Mouse (Mus musculus) right cerebral cortex, postnatal 14 days (tissue): ENCODE results near the gene Gpatch2l.

Experiments used
- DNase-seq: peaks from one replicate; pipeline ENCODE4 v3.0.0; 2022

Gpatch2l gene

DNA sequence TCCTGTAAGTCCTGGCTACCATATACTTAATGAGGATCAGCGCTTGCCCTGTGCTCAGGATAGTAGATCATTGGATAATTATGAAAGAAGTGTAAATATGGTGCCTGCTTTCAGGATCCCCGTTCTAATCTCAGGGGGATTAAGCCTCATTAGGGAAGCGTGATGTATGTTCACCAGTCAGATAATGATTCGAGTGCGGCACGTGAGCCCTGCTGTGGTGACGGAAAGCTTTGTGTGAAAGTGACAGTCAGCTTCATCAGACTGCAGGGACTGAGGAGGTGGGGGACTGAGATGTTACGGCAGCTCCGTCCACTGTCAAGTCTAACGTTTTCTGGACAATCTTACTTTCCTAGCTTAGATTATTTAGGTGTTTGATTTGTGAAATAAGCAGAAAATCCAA is 38.3 kb downstream of the Gpatch2l start:
- DNase-seq: no peak

DNA sequence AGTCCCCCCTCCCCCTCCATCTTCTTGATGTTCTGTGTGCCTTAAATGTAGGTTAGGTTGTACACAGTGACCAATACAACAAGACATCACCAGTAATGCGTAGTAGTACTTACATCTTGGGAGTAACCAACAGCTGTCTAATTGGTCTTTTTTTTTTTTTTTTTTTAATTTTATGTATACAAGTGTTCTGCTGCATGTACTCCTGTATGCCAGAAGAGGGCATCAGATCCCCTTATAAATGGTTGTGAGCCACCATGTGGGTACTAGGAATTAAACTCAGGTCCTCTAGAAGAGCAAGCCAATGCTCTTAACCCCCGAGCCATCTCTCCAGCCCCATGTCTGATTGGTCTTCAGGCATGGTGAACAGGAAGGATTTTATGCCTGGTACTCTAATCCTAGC is 44.0 kb downstream of the Gpatch2l start:
- DNase-seq: no peak

DNA sequence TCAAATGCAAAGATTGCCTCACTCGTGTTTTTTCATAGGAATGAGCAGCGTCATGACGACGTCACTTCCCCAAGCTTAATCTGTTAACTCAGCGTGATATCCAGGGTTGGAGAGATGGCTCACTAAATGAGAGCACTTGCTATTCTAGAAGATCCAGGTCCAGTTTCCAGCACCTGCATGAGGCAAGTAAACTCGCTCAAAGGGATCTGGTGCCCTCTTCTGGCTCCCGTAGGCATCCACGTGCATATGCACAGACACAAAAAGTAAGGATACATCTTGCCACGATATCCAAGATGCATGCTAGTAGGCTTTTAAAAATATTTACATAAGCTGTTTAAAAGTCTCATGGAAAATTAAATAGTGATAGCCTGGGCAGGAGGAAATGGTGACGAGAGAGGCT is 55.8 kb downstream of the Gpatch2l start:
- DNase-seq: no peak

DNA sequence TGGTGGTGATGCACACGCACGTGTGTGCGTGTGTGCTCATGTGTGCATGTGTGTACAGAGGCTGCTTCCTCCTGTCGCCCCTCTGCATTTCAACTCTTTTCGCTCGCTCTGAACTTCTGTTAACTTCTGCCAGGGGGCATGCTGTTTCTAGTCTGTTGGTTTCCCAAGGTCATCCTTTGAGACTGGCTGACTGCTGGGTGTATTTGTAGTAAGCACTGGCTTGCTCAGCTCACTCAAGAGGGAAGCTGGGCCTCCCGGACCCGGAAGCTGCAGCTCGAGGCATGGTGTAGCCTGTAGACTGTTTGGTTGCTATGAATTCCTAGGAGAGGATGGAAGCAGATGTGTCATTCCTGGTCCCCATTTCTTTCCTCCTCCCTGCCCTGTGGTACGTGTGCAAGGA is 61.3 kb downstream of the Gpatch2l start:
- DNase-seq: no peak

DNA sequence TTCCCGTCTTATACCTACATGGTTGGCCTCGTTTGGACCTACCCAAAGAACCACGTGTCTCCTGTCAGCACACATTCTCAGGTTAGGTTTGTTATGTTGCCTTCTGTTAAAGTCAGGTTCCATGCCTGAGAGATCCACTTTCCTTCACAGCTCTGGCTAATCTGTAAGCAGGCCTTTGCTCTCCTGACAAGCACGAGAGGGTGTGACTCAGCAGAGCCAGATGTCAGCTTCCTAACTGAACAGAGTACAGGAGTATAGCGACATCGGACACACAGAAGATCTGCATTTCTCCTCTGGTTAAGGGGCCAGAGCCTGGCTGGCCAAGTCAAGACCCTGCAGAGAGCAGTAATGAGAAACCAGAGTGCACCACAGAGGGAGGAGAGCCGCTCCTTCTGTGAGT is 63.4 kb downstream of the Gpatch2l start:
- no peak for DNase-seq

DNA sequence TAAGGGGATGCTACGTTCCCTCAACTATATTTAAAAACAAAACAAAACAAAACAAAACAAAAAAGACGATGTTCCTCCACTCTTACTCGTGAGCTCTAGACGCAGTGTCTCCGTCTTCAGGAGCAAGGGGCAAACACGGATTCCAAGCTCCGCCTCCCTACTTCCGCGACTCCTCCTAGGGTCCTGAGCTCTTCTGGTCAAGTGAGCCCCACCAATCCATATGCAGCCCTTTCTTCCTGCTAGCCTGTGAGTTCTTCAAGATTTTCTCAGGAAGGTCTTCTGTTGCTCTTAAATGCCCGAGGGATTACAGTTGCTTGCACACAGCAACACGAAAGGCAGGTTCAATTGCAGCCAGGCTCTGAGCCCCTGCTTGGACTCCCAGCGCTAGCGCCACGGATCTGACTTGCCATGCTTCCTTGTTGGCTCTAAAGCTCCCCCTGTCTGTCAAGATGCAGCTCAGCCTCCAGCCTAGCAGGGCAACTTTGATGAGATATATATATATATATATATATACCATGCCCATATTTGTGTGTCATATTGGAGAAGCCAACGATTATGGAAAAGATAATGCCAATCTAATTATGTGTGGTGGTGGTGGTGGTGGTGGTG is 64.1 kb downstream of the Gpatch2l start:
- no peak for DNase-seq

DNA sequence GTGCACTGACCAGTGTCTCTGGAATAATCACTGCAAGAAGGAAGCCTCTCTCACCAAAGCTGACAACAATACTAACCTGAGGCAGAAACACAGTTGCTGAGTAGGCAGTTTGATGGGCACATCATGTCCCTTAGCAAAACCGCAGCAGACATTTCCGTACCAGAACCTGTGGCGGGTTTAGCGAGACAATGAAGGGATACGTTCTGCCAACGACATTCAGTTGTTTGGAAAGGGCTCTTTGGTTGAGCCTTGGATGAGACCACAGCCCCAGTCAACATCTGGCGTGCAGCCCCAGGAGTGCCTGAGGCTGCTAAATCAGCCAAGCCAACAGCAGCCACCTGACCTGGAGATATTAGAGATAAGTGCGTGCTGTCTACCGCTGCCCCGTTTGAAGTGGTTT is 67.8 kb downstream of the Gpatch2l start:
- DNase-seq: no peak

DNA sequence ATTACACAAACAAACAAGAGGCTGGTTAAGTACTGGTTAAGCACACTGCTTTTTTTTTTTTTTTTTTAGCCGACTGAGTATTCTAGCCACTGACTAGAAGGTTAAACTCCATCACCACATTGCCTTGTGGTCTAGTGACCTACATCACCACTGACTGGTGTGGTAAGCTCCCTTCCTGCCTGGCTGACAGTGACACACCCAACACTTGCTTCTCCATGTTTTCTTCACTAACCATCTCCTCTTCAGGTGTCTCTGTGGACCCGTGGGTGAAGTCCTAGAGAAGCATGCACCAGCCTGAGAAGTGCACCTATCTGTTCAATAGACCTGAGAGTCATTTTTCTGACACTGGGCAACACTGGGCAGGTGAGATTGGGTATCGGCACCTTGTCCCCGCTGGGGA is 68.2 kb downstream of the Gpatch2l start:
- no peak for DNase-seq

DNA sequence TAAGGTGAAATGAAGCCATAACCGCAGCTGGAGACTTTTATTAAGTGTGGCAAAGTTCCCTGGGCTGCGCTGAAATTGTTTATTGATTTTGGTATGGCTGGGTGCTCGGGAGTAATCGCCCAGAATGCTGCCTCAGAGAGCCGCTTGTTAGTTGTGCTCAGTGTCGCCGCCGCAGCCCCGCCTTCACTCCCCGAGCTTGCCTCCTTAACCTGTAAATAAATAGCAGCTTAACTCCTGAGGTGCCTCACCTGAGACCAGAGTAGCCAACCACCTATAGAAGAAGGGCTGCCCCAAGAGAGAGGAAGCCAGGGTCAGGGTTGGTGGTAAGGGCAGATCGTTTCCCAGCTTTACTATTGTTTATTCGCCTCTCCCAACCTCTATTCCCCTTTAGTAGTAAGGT is 79.0 kb downstream of the Gpatch2l start:
- DNase-seq: no peak

DNA sequence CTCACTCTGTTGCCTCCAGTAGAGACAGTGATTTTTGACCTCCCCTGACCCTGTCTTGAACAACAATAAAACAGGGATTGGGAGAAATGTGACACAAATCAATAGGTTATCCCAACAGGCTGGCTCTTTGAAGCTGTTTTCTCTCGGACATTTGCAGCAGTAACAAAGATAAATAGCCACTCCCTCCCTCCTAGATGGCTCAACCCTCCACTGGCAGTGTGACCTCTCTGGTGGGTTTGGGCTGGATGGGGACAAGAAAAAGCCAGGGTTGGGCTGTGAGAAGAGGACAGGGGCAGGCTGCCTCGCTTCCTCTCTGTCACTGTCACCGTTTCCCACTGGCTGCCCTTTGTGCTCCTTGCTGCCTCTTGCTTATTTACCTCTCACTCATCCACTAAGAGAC is 82.6 kb downstream of the Gpatch2l start:
- no peak for DNase-seq

DNA sequence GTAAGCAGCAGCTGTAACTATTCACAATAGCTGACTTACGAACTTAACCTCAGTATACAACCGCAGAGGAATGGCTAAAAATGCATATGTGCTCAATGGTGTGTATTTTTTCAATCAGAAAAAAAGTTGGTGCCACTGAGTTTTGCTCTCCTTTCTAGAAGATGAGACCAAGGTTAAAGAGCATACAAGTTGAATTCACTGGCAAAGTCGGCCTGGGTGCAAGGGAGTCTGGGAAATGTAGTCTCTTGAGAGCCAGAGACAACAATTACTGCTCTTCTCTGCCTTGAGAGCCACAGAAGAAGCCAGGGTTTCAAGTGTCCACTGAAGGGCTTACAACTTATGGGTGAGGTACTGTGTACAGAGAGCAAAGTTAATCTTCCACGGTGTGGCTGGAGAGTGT is 88.2 kb downstream of the Gpatch2l start:
- no peak for DNase-seq

DNA sequence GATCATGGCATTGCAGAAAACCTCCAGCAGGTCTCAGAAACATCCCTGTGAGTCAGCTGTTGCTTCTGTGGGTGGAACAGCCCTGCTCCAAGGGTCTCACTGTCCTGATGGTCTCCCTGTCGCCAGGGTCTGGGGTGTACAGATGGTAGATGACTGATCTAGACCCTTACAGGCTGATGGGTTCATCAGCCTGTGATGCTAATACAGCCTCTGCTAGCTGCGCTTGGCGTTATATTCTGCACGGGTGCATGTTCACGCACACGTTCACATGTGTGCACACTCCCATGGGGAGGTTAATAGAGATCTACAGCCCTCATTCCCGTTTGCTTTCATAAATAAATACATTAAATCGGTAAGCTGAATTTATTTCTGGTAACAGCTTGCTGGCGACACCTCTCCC is 89.0 kb downstream of the Gpatch2l start:
- no peak for DNase-seq

DNA sequence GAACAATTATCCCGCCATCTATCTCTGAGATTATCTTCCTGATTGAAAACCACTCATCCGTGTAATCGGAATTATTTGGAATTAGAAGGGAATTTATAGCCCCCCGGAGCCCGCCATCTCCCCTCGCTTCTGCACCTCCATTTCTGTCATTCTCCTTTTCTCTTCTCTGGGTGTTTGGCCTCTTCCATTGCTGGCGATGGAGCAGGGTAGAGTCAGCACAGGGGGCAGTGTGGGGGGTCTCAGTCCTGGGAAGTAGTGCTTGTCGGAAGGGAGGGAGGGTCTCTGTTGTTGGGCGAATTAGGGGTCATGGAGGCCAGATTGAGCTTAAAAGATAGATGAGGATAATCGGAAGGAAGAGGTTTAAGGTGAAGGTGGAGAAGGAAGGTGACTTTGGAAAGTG is 89.6 kb downstream of the Gpatch2l start:
- DNase-seq: no peak

DNA sequence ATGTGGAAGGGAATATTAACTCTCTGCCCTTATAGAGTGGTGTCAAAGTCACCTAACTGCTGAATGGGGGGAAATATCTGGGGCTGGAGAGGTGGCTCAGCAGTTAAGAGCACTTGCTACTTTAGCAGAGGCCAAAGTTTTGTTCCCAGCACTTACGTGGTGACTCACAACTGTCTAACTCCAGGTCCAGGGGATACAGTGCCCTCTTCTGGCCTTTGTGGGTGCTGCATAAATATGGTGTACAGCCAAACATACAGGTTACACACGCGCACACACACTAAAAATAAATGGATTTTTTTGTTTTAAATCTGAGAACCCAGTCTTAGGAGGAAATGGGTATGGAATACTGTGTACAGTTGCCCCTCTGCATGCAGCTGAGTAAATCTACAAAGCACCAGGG is 94.6 kb downstream of the Gpatch2l start:
- DNase-seq: no peak

DNA sequence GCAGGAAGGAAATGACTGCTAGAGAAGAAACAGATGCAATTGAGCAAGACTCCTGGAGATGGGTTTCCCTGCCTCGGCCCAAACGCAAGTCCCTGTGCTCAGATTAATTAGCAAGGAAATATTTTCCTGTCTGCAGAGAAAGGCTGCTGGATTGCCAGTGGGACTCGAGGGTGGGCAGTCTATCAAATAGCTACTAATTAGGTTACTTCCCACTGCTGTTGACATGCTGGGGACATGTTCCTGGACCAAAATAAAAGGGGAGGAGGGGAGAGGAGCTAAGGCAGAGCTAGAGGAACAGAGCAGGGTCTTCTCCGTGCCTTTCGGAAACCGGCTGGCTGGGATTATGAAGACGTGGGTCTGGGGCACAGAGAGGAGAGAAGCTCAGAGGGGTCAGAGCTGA is 95.2 kb downstream of the Gpatch2l start:
- DNase-seq: no peak
